Mouse (Mus musculus) limb, embryonic 15.5 days (tissue): Measurements from ENCODE around the gene L3mbtl4. TPM values are rescaled to one million over a fixed set of nuclear protein-coding genes. Genes with fewer than 3 reads are reported as not detected.

Source experiments
- ATAC-seq: fragments of 200-750 bp; cut with Nextera tagmentation; 2 replicates; pipeline ENCODE4 v1.8.0; 2017; ENCODE audit warnings: low read depth, moderate TSS enrichment; ENCODE audit not compliant: insufficient number of reproducible peaks, low FRiP score, low TSS enrichment
- H3K27ac ChIP-seq: fragments of 300-500 bp; sonication (generic); 2 replicates; pipeline ENCODE4 v1.5.1; 2015; ENCODE audit warnings: moderate library complexity, mild to moderate bottlenecking, inconsistent platforms
- H3K27me3 ChIP-seq: fragments of 300-500 bp; sonication (generic); 2 replicates; pipeline ENCODE4 v1.6.1; 2015; ENCODE audit warnings: inconsistent platforms
- H3K36me3 ChIP-seq: fragments of 300-500 bp; sonication (generic); 2 replicates; pipeline ENCODE4 v1.6.1; 2015; ENCODE audit warnings: inconsistent platforms
- H3K4me1 ChIP-seq: fragments of 300-500 bp; sonication (generic); 2 replicates; pipeline ENCODE4 v1.6.1; 2015; ENCODE audit warnings: inconsistent platforms
- H3K4me2 ChIP-seq: fragments of 300-500 bp; sonication (generic); 2 replicates; pipeline ENCODE4 v1.6.1; 2015; ENCODE audit warnings: mild to moderate bottlenecking, inconsistent platforms
- H3K4me3 ChIP-seq: fragments of 300-500 bp; sonication (generic); 2 replicates; pipeline ENCODE4 v1.5.1; 2015; ENCODE audit warnings: mild to moderate bottlenecking, inconsistent platforms
- H3K9ac ChIP-seq: fragments of 300-500 bp; sonication (generic); 2 replicates; pipeline ENCODE4 v1.6.1; 2015; ENCODE audit warnings: inconsistent platforms
- H3K9me3 ChIP-seq: fragments of 300-500 bp; sonication (generic); 2 replicates; pipeline ENCODE4 v1.6.1; 2016; ENCODE audit warnings: inconsistent platforms
- WGBS: fragments of 180-500 bp; shearing (Covaris S2); methylation state at CpG from one replicate; pipeline ENCODE4 v1.1.7; 2015; 5-methylcytosine and 5-hydroxymethylcytosine counted together
- polyA plus RNA-seq: library from polyadenylated mRNA; unstranded; fragments of >200 nt; fragmentation: Nextera tagmentation; extraction: Ambion mirVana; gene quantifications from 2 replicates; pipeline ENCODE4 v1.2.1, GENCODE M21; 2015

Gene L3mbtl4
- polyA plus RNA-seq, 1 experiment from 2014 or later, result 0.13 TPM

DNA sequence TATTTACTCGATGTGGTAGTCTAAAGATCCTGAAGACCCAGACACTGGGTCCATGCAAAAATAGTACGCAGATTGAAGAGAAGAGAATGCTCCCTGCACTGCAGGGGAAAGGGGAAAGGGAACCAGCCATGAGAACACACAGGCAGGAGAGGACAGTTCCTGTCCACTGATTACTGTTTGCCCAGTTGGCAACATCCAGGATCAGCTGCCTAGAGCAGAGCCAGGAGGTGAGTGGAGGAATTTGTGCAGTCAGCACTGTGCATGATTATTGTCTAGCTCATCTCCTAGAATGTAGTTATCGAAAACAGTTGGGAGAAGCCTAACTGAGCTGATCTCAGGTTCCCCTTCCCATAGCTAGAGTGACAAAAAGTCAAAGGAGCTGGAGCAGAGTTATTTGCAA, 311.6 kb downstream of the L3mbtl4 start:
- no peaks in the 10 kb centered on the region for H3K36me3 ChIP-seq
- H3K4me1 ChIP-seq, result no peaks in the 10 kb centered on the region
- no peaks in the 10 kb centered on the region for H3K9me3 ChIP-seq
- H3K4me3 ChIP-seq, result no peak overlapping the region
- no peak overlapping the region for H3K4me2 ChIP-seq
- H3K27ac ChIP-seq, result no peak overlapping the region
- no peaks in the 10 kb centered on the region for H3K27me3 ChIP-seq
- WGBS, result 90% methylated on average over 3 of the region's 3 CpGs
- no peak overlapping the region for H3K9ac ChIP-seq
- no peak for ATAC-seq

- H3K9ac ChIP-seq, result no peak overlapping the region
- H3K9me3 ChIP-seq, result no peaks in the 10 kb centered on the region
- ATAC-seq, result no peak
- no peak overlapping the region for H3K27ac ChIP-seq
- no peak overlapping the region for H3K4me3 ChIP-seq
- no peaks in the 10 kb centered on the region for H3K36me3 ChIP-seq
- H3K4me1 ChIP-seq, result no peaks in the 10 kb centered on the region
- no peaks in the 10 kb centered on the region for H3K27me3 ChIP-seq
- no peak overlapping the region for H3K4me2 ChIP-seq
- 87% methylated on average over 4 of the region's 4 CpGs for WGBS
Observed at GRCm38 (mm10) chr17:68591619-68592018, 318.0 kb downstream of the L3mbtl4 start.

DNA sequence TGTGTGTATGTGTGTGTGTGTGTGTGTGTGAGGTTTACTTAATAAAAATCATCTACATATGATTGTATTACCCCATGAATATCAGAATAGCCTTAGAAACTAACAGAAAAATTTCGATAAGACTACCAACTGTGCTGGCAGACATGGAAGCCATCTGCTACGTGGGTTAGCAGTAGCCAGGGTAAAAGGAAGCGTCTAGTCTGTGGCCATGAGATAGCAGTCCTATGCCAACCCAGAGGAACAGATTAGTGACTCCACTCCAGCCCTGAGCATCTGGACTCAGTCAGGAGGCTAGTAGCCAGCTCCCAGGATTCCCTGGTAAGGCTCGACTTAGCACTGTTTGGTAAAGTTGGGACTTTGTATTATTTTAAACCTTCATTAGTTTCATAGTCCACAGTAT, 329.1 kb downstream of the L3mbtl4 start:
- Histone ChIP-seq H3K9me3 (no peaks in the 10 kb centered on the region), H3K36me3 (no peaks in the 10 kb centered on the region), H3K9ac (no peak overlapping the region), H3K4me2 (no peak overlapping the region), H3K4me1 (no peaks in the 10 kb centered on the region), H3K27ac (no peak overlapping the region), H3K27me3 (no peaks in the 10 kb centered on the region), H3K4me3 (no peak overlapping the region)
- no peak for ATAC-seq
- WGBS, result 75% methylated on average over 4 of the region's 4 CpGs

GRCm38 (mm10) chr17:68607691-68608090, 334.1 kb downstream of the L3mbtl4 start:
- H3K27me3 ChIP-seq, result no peaks in the 10 kb centered on the region
- ATAC-seq, result no peak; the same call in 1 of the 2 replicates
- no peaks in the 10 kb centered on the region for H3K9me3 ChIP-seq
- 52% methylated on average over 6 of the region's 6 CpGs for WGBS
- no peak overlapping the region for H3K4me2 ChIP-seq
- no peaks in the 10 kb centered on the region for H3K4me1 ChIP-seq
- no peak overlapping the region for H3K4me3 ChIP-seq
- no peak overlapping the region for H3K9ac ChIP-seq
- no peaks in the 10 kb centered on the region for H3K36me3 ChIP-seq
- no peak overlapping the region for H3K27ac ChIP-seq

DNA sequence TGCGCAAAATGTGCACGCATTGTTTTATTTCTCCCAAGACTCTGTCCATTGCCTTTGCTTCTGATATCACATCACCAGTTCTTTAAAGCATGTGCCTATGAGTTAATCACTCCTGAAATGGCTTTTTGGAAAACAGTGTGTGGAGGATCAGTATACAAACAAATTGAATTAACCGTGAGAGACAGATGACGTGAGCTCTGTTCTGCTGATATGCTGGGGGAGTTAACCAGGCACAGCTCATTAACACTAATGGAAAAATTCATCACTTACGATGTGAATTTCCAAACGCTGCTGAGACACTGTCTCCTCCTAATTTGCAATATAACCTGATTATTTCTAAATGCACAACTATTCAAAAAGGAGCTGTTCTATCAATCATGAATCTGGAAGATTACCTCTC, 337.6 kb downstream of the L3mbtl4 start:
- no peak overlapping the region for H3K4me2 ChIP-seq
- H3K4me3 ChIP-seq, result no peak overlapping the region
- no peaks in the 10 kb centered on the region for H3K27me3 ChIP-seq
- H3K27ac ChIP-seq, result no peak overlapping the region
- no peaks in the 10 kb centered on the region for H3K4me1 ChIP-seq
- no peak overlapping the region for H3K9ac ChIP-seq
- no peak for ATAC-seq
- WGBS, result 75% methylated on average over 6 of the region's 6 CpGs
- no peaks in the 10 kb centered on the region for H3K9me3 ChIP-seq
- no peaks in the 10 kb centered on the region for H3K36me3 ChIP-seq

DNA sequence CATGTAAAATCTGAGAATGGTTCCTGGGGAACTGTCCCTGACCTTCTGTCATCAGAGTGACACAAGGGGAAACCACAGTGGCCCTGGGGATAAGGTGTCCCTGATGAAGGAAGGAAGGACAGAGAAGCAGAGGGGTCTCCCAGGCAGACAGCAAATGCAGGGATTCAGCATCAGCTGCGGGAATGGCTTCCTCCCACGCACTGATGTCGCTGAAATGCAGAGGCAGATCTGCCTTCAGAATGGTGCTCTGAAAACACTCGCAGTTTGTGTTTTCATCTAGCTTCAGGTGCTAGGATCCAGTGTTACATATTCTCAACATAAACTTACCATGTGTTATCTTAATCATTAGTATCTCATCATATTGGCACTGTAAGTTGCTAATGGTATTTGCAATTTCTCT, 351.7 kb downstream of the L3mbtl4 start:
- 83% methylated on average over 4 of the region's 4 CpGs for WGBS
- Histone ChIP-seq H3K27ac (no peak overlapping the region), H3K9me3 (no peaks in the 10 kb centered on the region), H3K4me2 (no peak overlapping the region), H3K36me3 (no peaks in the 10 kb centered on the region), H3K27me3 (no peaks in the 10 kb centered on the region), H3K4me3 (no peak overlapping the region), H3K9ac (no peak overlapping the region), H3K4me1 (no peaks in the 10 kb centered on the region)
- no peak for ATAC-seq

- H3K9ac ChIP-seq, result no peak overlapping the region
- no peaks in the 10 kb centered on the region for H3K4me1 ChIP-seq
- no peaks in the 10 kb centered on the region for H3K27me3 ChIP-seq
Observed at GRCm38 (mm10) chr17:68629631-68630426, 356.2 kb downstream of the L3mbtl4 start.

GRCm38 (mm10) chr17:68631396-68631795, 357.8 kb downstream of the L3mbtl4 start:
- Histone ChIP-seq H3K27ac (no peak overlapping the region), H3K4me1 (no peaks in the 10 kb centered on the region), H3K36me3 (no peaks in the 10 kb centered on the region), H3K9me3 (no peaks in the 10 kb centered on the region), H3K27me3 (no peaks in the 10 kb centered on the region), H3K4me2 (no peak overlapping the region), H3K9ac (no peak overlapping the region), H3K4me3 (no peak overlapping the region)
- ATAC-seq, result no peak
- 63% methylated on average over 8 of the region's 8 CpGs for WGBS

More at GRCm38 (mm10) chr17:68629631-68630426, 356.2 kb downstream of the L3mbtl4 start:
- H3K4me2 ChIP-seq, result no peak overlapping the region
- H3K36me3 ChIP-seq, result no peaks in the 10 kb centered on the region
- no peaks in the 10 kb centered on the region for H3K9me3 ChIP-seq
- 32% methylated on average over 7 of the region's 7 CpGs for WGBS
- no peak overlapping the region for H3K27ac ChIP-seq
- H3K4me3 ChIP-seq, result no peak overlapping the region
- no peak for ATAC-seq

DNA sequence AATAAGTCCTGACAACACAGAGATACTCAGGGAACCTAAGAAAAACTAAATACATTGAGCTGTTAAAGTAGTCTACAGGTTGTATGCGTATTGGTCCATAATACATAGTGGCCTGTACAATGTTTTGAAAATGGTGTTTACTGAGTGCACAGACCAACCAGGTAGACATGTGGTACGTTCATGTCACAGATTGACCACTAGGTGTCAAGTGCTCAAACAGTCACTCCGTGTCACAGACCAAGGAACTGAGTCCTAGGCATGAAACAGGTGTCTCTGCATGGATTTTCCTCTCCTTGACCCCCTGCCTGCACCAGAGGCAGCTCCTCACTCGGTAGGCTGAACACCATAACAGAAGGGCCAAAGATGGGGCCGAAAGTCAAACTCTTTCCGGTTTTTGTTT, 366.6 kb downstream of the L3mbtl4 start:
- no peaks in the 10 kb centered on the region for H3K9me3 ChIP-seq
- 76% methylated on average over 6 of the region's 6 CpGs for WGBS
- H3K27ac ChIP-seq, result no peak overlapping the region
- H3K9ac ChIP-seq, result no peak overlapping the region
- H3K4me3 ChIP-seq, result no peak overlapping the region
- H3K4me1 ChIP-seq, result no peaks in the 10 kb centered on the region
- H3K36me3 ChIP-seq, result no peaks in the 10 kb centered on the region
- no peaks in the 10 kb centered on the region for H3K27me3 ChIP-seq
- H3K4me2 ChIP-seq, result no peak overlapping the region
- no peak for ATAC-seq

- H3K9ac ChIP-seq, result no peak overlapping the region
- no peak overlapping the region for H3K4me3 ChIP-seq
- no peak overlapping the region for H3K27ac ChIP-seq
- no peak overlapping the region for H3K4me2 ChIP-seq
- H3K9me3 ChIP-seq, result no peaks in the 10 kb centered on the region
- H3K36me3 ChIP-seq, result no peaks in the 10 kb centered on the region
- H3K4me1 ChIP-seq, result no peaks in the 10 kb centered on the region
- 72% methylated on average over 5 of the region's 5 CpGs for WGBS
- ATAC-seq, result no peak
- no peaks in the 10 kb centered on the region for H3K27me3 ChIP-seq
Observed at GRCm38 (mm10) chr17:68642521-68643088, 369.0 kb downstream of the L3mbtl4 start.

GRCm38 (mm10) chr17:68666528-68666927, 392.9 kb downstream of the L3mbtl4 start:
- ATAC-seq, result no peak
- Histone ChIP-seq H3K27ac (no peak overlapping the region), H3K9ac (no peak overlapping the region), H3K4me2 (no peak overlapping the region), H3K4me3 (no peak overlapping the region), H3K4me1 (no peaks in the 10 kb centered on the region), H3K27me3 (no peaks in the 10 kb centered on the region), H3K36me3 (no peaks in the 10 kb centered on the region), H3K9me3 (no peaks in the 10 kb centered on the region)
- WGBS, result 63% methylated on average over 1 of the region's 1 CpGs

DNA sequence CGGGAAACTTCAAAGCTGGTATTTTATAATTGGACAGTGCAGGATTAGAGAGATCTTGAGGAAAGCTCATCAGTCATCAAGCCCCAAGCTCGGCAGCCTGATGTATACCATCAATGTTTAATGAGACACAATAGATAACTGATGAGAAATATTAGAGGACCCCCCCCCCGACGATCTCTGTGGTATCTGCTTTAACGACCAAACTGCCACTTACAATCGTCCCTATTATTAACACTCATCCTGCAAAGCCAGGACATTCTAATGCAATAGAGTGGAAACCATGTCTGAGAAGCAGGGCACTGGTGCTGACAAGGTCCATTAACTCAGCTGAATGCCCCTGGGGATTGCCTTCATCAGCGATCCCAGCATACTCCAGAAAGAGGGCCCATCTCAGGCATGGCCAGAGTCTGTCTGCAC, 398.5 kb downstream of the L3mbtl4 start:
- no peak for ATAC-seq
- H3K9me3 ChIP-seq, result no peaks in the 10 kb centered on the region
- no peak overlapping the region for H3K9ac ChIP-seq
- H3K4me1 ChIP-seq, result no peaks in the 10 kb centered on the region
- H3K36me3 ChIP-seq, result no peaks in the 10 kb centered on the region
- 25% methylated on average over 7 of the region's 7 CpGs for WGBS
- H3K4me2 ChIP-seq, result no peak overlapping the region
- H3K4me3 ChIP-seq, result no peak overlapping the region
- no peaks in the 10 kb centered on the region for H3K27me3 ChIP-seq
- no peak overlapping the region for H3K27ac ChIP-seq
